In the genomic region with DNA sequence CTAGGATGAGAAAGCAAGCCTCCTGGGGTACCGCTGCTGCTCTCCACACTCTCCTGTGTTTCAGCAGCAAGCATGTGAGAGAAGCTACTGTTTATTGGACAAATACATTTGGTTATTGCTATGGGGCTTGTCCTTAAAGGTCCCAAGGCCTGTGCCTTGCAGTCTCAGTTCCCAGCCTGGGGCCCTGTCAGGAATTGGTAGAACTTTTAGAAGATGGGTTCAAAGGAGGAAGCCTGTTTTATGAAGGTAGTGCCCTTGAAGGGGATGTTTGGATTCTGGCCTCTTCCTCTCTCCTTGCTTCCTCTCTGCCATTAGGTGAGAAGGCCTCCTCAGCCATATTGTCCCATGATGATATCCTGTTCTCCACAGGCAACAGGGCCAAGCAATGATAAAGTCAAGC, we compare ENCODE assay signal across 28 mouse cellular contexts.
"Had no signal": no experiment of that assay in that cellular context is flagged by ENCODE, and none has a peak within 500 bp of the region (broad histone marks: within the 10 kb centered on the region; RNA-seq: fewer than 3 reads in every experiment).

No protein-coding gene starts in this region.

- DNase-seq: cerebellum, adult 2 months; cerebellum, adult 8-10 months; cerebellum, adult 9-10 months; cerebellum, adult 9-11 months; cerebellum, postnatal 10 days; cerebellum, postnatal 14 days; cerebellum, postnatal 25 days; cerebellum, postnatal 36 days; embryo, embryonic 11 days; forebrain, postnatal 0 days; gastrocnemius, adult 2 months; gastrocnemius, postnatal 10 days; gastrocnemius, postnatal 14 days; gastrocnemius, postnatal 25 days; gastrocnemius, postnatal 36 days; heart, adult 18-20 months; heart, adult 2 months had no signal

- ATAC-seq: forebrain, embryonic 13.5 days; forebrain, embryonic 14.5 days; forebrain, embryonic 15.5 days; forebrain, embryonic 16.5 days; forebrain, postnatal 0 days had no signal

- H3K27ac ChIP-seq: embryonic facial prominence, embryonic 10.5 days; embryonic facial prominence, embryonic 12.5 days; embryonic facial prominence, embryonic 13.5 days; embryonic facial prominence, embryonic 15.5 days; forebrain, embryonic 10.5 days; forebrain, embryonic 12.5 days; forebrain, embryonic 13.5 days; forebrain, embryonic 15.5 days; gastrocnemius, adult 2 months; heart, adult 2 months had no signal

- H3K36me3 ChIP-seq: embryonic facial prominence, embryonic 10.5 days; embryonic facial prominence, embryonic 12.5 days; embryonic facial prominence, embryonic 13.5 days; embryonic facial prominence, embryonic 15.5 days; forebrain, embryonic 10.5 days; forebrain, embryonic 12.5 days; forebrain, embryonic 15.5 days had no signal

- H3K4me3 ChIP-seq: embryonic facial prominence, embryonic 10.5 days; embryonic facial prominence, embryonic 12.5 days; embryonic facial prominence, embryonic 13.5 days; embryonic facial prominence, embryonic 15.5 days; erythroblast, embryonic 14.5 days; forebrain, embryonic 10.5 days; forebrain, embryonic 12.5 days; forebrain, embryonic 13.5 days; forebrain, embryonic 15.5 days; gastrocnemius, adult 2 months; heart, adult 2 months had no signal

- H3K4me2 ChIP-seq: embryonic facial prominence, embryonic 12.5 days; embryonic facial prominence, embryonic 13.5 days; embryonic facial prominence, embryonic 15.5 days; forebrain, embryonic 12.5 days; forebrain, embryonic 13.5 days; forebrain, embryonic 15.5 days had no signal

- H3K27me3 ChIP-seq: embryonic facial prominence, embryonic 12.5 days; embryonic facial prominence, embryonic 13.5 days; embryonic facial prominence, embryonic 15.5 days; forebrain, embryonic 12.5 days; forebrain, embryonic 13.5 days; forebrain, embryonic 15.5 days had no signal

- H3K9ac ChIP-seq: embryonic facial prominence, embryonic 12.5 days; embryonic facial prominence, embryonic 13.5 days; embryonic facial prominence, embryonic 15.5 days; forebrain, embryonic 12.5 days; forebrain, embryonic 13.5 days; forebrain, embryonic 15.5 days; forebrain, postnatal 0 days had no signal

- H3K9me3 ChIP-seq: embryonic facial prominence, embryonic 12.5 days; embryonic facial prominence, embryonic 13.5 days; embryonic facial prominence, embryonic 15.5 days; forebrain, embryonic 10.5 days; forebrain, embryonic 12.5 days; forebrain, embryonic 13.5 days; forebrain, embryonic 15.5 days had no signal
